Mouse (Mus musculus) left cerebral cortex, adult 18-20 months (tissue): ENCODE data around the gene Ercc1. TPM values are rescaled to one million over a fixed set of nuclear protein-coding genes. Genes with fewer than 3 reads are reported as not detected.

Source experiments
- DNase-seq, 2 experiments: peaks; one replicate each; pipeline ENCODE4 v3.0.0; 2021 to 2022; ENCODE audit warnings: low spot score in 2 of 2, mixed read lengths in 1 of 2
- microRNA-seq, 2 experiments: library from miRNA; unstranded; fragments of <30 nt; microRNA quantifications; one replicate each; pipeline ENCODE4 v1.2.0; 2021
- total RNA-seq, 2 experiments: library from RNA; stranded (reverse); gene quantifications; 2 replicates each; pipeline ENCODE4 v1.2.3; 2021

The Ercc1 gene
- total RNA-seq, 2 experiments from 2014 or later, result 39.1 to 45.2 TPM

DNA sequence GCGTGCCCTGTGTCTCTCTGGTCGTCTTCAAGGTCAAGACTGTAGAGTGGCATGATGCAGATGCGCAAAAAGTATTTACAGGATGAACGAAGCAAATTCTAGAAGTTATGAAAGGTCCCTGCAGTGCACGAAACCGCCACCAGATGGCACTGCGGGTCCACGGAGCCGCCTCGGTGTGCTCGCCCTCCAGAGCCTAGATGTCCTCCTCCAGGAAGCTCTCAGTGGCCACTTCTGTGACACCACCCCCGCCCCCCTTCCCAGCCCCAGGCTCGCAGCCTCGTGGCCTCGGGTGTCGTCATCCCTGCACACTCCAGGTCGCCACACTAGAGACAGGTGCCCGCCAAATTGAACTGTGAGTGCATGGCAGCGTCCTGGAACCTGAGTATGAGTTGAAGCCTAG lies 60.8 kb downstream of the Ercc1 start:
- DNase-seq, result peak; percentile 74 to 89

Small RNA genes lying within 50 kb of the gene (microRNA-seq; reads per million reads assigned to microRNA genes)
- 0 reads per million in 2 experiments for gene Mir343

Other genes starting within 250 kb of the Ercc1 start
- under 1 TPM; 0.16 to 0.40 TPM for gene Gm4969, start 226.4 kb upstream of the Ercc1 start, total RNA-seq
- gene Fbxo46, start 224.9 kb upstream of the Ercc1 start, total RNA-seq, result 10 to 100 TPM; 13.6 to 15.6 TPM
- 10 to 100 TPM; 15.0 to 17.0 TPM for gene Qpctl, start 195.5 kb upstream of the Ercc1 start, total RNA-seq
- gene Snrpd2, start 195.1 kb upstream of the Ercc1 start, total RNA-seq, result 10 to 100 TPM; 73.9 to 78.5 TPM
- gene Gipr, start 178.7 kb upstream of the Ercc1 start, total RNA-seq, result 1 to 10 TPM; 1.4 to 1.8 TPM
- gene Eml2, start 168.4 kb upstream of the Ercc1 start, total RNA-seq, result 100 to 1,000 TPM; 141 to 147 TPM
- gene Gpr4, start 132.2 kb upstream of the Ercc1 start, total RNA-seq, result 1 to 10 TPM; 2.5 to 3.6 TPM
- 10 to 100 TPM; 47.3 to 47.6 TPM for gene Opa3, start 116.4 kb upstream of the Ercc1 start, total RNA-seq
- gene Vasp, start 73.0 kb upstream of the Ercc1 start, total RNA-seq, result 10 to 100 TPM; 13.6 to 15.1 TPM
- not detected for gene Ppm1n, start 64.7 kb upstream of the Ercc1 start, total RNA-seq
- 100 to 1,000 TPM; 128 to 129 TPM for gene Rtn2, start 62.2 kb upstream of the Ercc1 start, total RNA-seq
- gene Fosb, start 34.7 kb upstream of the Ercc1 start, total RNA-seq, result 10 to 100 TPM; 20.9 to 54.7 TPM
- 10 to 100 TPM; 17.1 to 18.1 TPM for gene Cd3eap, start 14.7 kb downstream of the Ercc1 start, total RNA-seq
- 1 to 10 TPM; 8.2 to 9.6 TPM for gene Ppp1r13l, start 15.0 kb downstream of the Ercc1 start, total RNA-seq
- 10 to 100 TPM; 32.2 to 36.4 TPM for gene Ercc2, start 37.2 kb downstream of the Ercc1 start, total RNA-seq
- gene Klc3, start 59.3 kb downstream of the Ercc1 start, total RNA-seq, result 1 to 10 TPM; 3.5 to 4.3 TPM
- under 1 TPM in 1 of 2 experiments, not detected in 1; 0.19 TPM for gene Ckm, start 60.0 kb downstream of the Ercc1 start, total RNA-seq
- gene Mark4, start 114.0 kb downstream of the Ercc1 start, total RNA-seq, result 10 to 100 TPM; 69.7 to 74.5 TPM
- gene Exoc3l2, start 118.6 kb downstream of the Ercc1 start, total RNA-seq, result under 1 TPM; 0.40 to 0.74 TPM
- 1 to 10 TPM; 7.6 to 7.8 TPM for gene Bloc1s3, start 163.6 kb downstream of the Ercc1 start, total RNA-seq
- gene Trappc6a, start 163.6 kb downstream of the Ercc1 start, total RNA-seq, result 10 to 100 TPM; 18.7 to 21.1 TPM
- gene Nkpd1, start 173.1 kb downstream of the Ercc1 start, total RNA-seq, result under 1 TPM; 0.72 to 0.94 TPM
- 100 to 1,000 TPM; 139 to 147 TPM for gene Ppp1r37, start 218.3 kb downstream of the Ercc1 start, total RNA-seq
- gene Zfp296, start 232.5 kb downstream of the Ercc1 start, total RNA-seq, result 1 to 10 TPM; 2.0 to 2.7 TPM
- 10 to 100 TPM; 51.0 to 53.7 TPM for gene Gemin7, start 232.8 kb downstream of the Ercc1 start, total RNA-seq